Mouse (Mus musculus): ENCODE results near the gene 1700067P10Rik. TPM values are rescaled to one million over a fixed set of nuclear protein-coding genes. Genes with fewer than 3 reads are reported as not detected.

1700067P10Rik gene
- total RNA-seq (2021) (not detected), polyA plus RNA-seq (2012; rRNA removed) (not detected in 2 replicates)
- long read RNA-seq, result 0 reads

GRCm38 (mm10) chr17:48089019-48089418 is at the start of gene 1700067P10Rik:
1700067P10Rik (plus strand) TSS chr17:48089319.
- intact Hi-C loops (cut with DNase I), result no loop called here
- H3K4me1 ChIP-seq (ENCODE audit: control insufficient read depth, insufficient read depth, low read length), result no peaks in the 10 kb centered on the region
- no peak for DNase-seq
- no peaks in the 10 kb centered on the region for H3K79me2 ChIP-seq (replicated peaks; ENCODE audit: control insufficient read depth, insufficient read depth, low read length)
- H3K36me3 ChIP-seq (ENCODE audit: control insufficient read depth, insufficient read depth, low read length), result no peaks in the 10 kb centered on the region
- H3K9ac ChIP-seq (ENCODE audit: low read depth, low read length), result no peak within 1 kb of the TSS
- no peaks in the 10 kb centered on the region for H3K27me3 ChIP-seq (ENCODE audit: control insufficient read depth, insufficient read depth, low read length)
- no peak within 1 kb of the TSS for H3K27ac ChIP-seq
- TF ChIP-seq EP300 (IDR thresholded peaks at IDR 0.05; ENCODE audit: insufficient read depth, low read depth, low read length), result no peak
- no peak within 1 kb of the TSS for H3K4me3 ChIP-seq

GRCm38 (mm10) chr17:48041351-48042287 is 47.5 kb upstream of the 1700067P10Rik start:
- Histone ChIP-seq H3K4me3 (peak overlapping the region; percentile 25), H3K4me1 (ENCODE audit: control insufficient read depth, insufficient read depth, low read length) (no peaks in the 10 kb centered on the region), H3K9ac (ENCODE audit: low read depth, low read length) (peak overlapping the region; percentile 50), H3K27ac (peak overlapping the region; percentile 65), H3K79me2 (replicated peaks; ENCODE audit: control insufficient read depth, insufficient read depth, low read length) (no peaks in the 10 kb centered on the region), H3K36me3 (ENCODE audit: control insufficient read depth, insufficient read depth, low read length) (no peaks in the 10 kb centered on the region), H3K27me3 (ENCODE audit: control insufficient read depth, insufficient read depth, low read length) (no peaks in the 10 kb centered on the region)
- 26% methylated on average over 29 of the region's 29 CpGs for WGBS
- TF ChIP-seq POLR2A (IDR thresholded peaks at IDR 0.05; ENCODE audit: insufficient read depth, low read depth, low read length), result peak; percentile 46; the same call in 1 of the 2 replicates
- no peak for TF ChIP-seq EP300 (IDR thresholded peaks at IDR 0.05; ENCODE audit: insufficient read depth, low read depth, low read length)
- no peak for TF ChIP-seq CTCF (IDR thresholded peaks at IDR 0.05)
- peak; percentile 59 to 64 for DNase-seq
- intact Hi-C loops (cut with DNase I), result loop anchor here (2.0 kb wide), 1 partner anchor 117 kb away; the partner anchor contains the start of gene Foxp4

GRCm38 (mm10) chr17:48043154-48043880 is 45.8 kb upstream of the 1700067P10Rik start:
- intact Hi-C loops (cut with DNase I), result loop anchor here (2.0 kb wide), 1 partner anchor 119 kb away; the partner anchor contains the start of gene Foxp4
- 72% methylated on average over 5 of the region's 5 CpGs for WGBS
- H3K79me2 ChIP-seq (replicated peaks; ENCODE audit: control insufficient read depth, insufficient read depth, low read length), result no peaks in the 10 kb centered on the region

GRCm38 (mm10) chr17:48045631-48046030 is 43.5 kb upstream of the 1700067P10Rik start:
- Histone ChIP-seq H3K4me3 (no peak overlapping the region), H3K79me2 (replicated peaks; ENCODE audit: control insufficient read depth, insufficient read depth, low read length) (no peaks in the 10 kb centered on the region), H3K36me3 (ENCODE audit: control insufficient read depth, insufficient read depth, low read length) (no peaks in the 10 kb centered on the region), H3K4me1 (ENCODE audit: control insufficient read depth, insufficient read depth, low read length) (no peaks in the 10 kb centered on the region), H3K27ac (no peak overlapping the region), H3K9ac (ENCODE audit: low read depth, low read length) (no peak overlapping the region), H3K27me3 (ENCODE audit: control insufficient read depth, insufficient read depth, low read length) (no peaks in the 10 kb centered on the region)
- TF ChIP-seq EP300 (IDR thresholded peaks at IDR 0.05; ENCODE audit: insufficient read depth, low read depth, low read length) (no peak), CTCF (IDR thresholded peaks at IDR 0.05) (peak; percentile 83), POLR2A (IDR thresholded peaks at IDR 0.05; ENCODE audit: insufficient read depth, low read depth, low read length) (no peak)
- intact Hi-C loops (cut with DNase I), result loop anchor here (1.0 to 5.0 kb wide), 2 partner anchors 143 to 172 kb away; no protein-coding TSS in a partner anchor
- WGBS, result 32% methylated on average over 4 of the region's 4 CpGs
- peak; percentile 49 to 75 for DNase-seq

More at GRCm38 (mm10) chr17:48043154-48043880, 45.8 kb upstream of the 1700067P10Rik start:
- Histone ChIP-seq H3K4me3 (no peak overlapping the region), H3K9ac (ENCODE audit: low read depth, low read length) (no peak overlapping the region), H3K27ac (no peak overlapping the region), H3K4me1 (ENCODE audit: control insufficient read depth, insufficient read depth, low read length) (no peaks in the 10 kb centered on the region), H3K36me3 (ENCODE audit: control insufficient read depth, insufficient read depth, low read length) (no peaks in the 10 kb centered on the region), H3K27me3 (ENCODE audit: control insufficient read depth, insufficient read depth, low read length) (no peaks in the 10 kb centered on the region)
- TF ChIP-seq POLR2A (IDR thresholded peaks at IDR 0.05; ENCODE audit: insufficient read depth, low read depth, low read length), result no peak
- TF ChIP-seq CTCF (IDR thresholded peaks at IDR 0.05), result peak; percentile 37
- no peak for TF ChIP-seq EP300 (IDR thresholded peaks at IDR 0.05; ENCODE audit: insufficient read depth, low read depth, low read length)
- no peak for DNase-seq

GRCm38 (mm10) chr17:48051638-48052337 is 37.3 kb upstream of the 1700067P10Rik start:
- TF ChIP-seq CTCF (IDR thresholded peaks at IDR 0.05) (no peak), POLR2A (IDR thresholded peaks at IDR 0.05; ENCODE audit: insufficient read depth, low read depth, low read length) (no peak), EP300 (IDR thresholded peaks at IDR 0.05; ENCODE audit: insufficient read depth, low read depth, low read length) (no peak)
- Histone ChIP-seq H3K36me3 (ENCODE audit: control insufficient read depth, insufficient read depth, low read length) (no peaks in the 10 kb centered on the region), H3K9ac (ENCODE audit: low read depth, low read length) (no peak overlapping the region), H3K27ac (no peak overlapping the region), H3K4me3 (no peak overlapping the region), H3K27me3 (ENCODE audit: control insufficient read depth, insufficient read depth, low read length) (no peaks in the 10 kb centered on the region), H3K4me1 (ENCODE audit: control insufficient read depth, insufficient read depth, low read length) (no peaks in the 10 kb centered on the region), H3K79me2 (replicated peaks; ENCODE audit: control insufficient read depth, insufficient read depth, low read length) (no peaks in the 10 kb centered on the region)
- DNase-seq, result no peak
- 54% methylated on average over 5 of the region's 5 CpGs for WGBS
- intact Hi-C loops (cut with DNase I), result no loop called here
